Comparison of ENCODE assay signal across 17 mouse cellular contexts in genomic region chr6:73868683-73869082, GRCm38 (mm10).
"Had no signal": no experiment of that assay in that cellular context is flagged by ENCODE, and none has a peak within 500 bp of the region (broad histone marks: within the 10 kb centered on the region; RNA-seq: fewer than 3 reads in every experiment).

No protein-coding gene starts in this region.

- DNase-seq: lung, adult 18-20 months; lung, embryonic 14.5 days; lung, postnatal 10 days; lung, postnatal 4 days; midbrain, embryonic 14.5 days; retina, postnatal 1 day; right cerebral cortex, adult 18-20 months; right cerebral cortex, postnatal 14 days; thymus, adult 2 months; thymus, postnatal 25 days; thymus, postnatal 4 days had no signal

- H3K4me3 ChIP-seq: midbrain, embryonic 10.5 days; midbrain, embryonic 12.5 days; myocyte; neural tube, embryonic 13.5 days; neural tube, embryonic 15.5 days had no signal

- H3K27ac ChIP-seq: midbrain, embryonic 10.5 days; midbrain, embryonic 12.5 days; neural tube, embryonic 13.5 days; neural tube, embryonic 15.5 days had no signal

- ATAC-seq: midbrain, embryonic 16.5 days had no signal
